Mouse (Mus musculus) hindbrain, embryonic 16.5 days (tissue): ENCODE measurements at regions not wholly inside any gene's neighbourhood (a gene's known extent, or its start where the extent isn't known, plus 50 kb on each side); places are given as distances from the start of the nearest gene placed in this dataset.

Experiments
- ATAC-seq: fragments of 200-750 bp; cut with Nextera tagmentation; 2 replicates; pipeline ENCODE4 v1.8.0; 2017; ENCODE audit warnings: moderate TSS enrichment, moderate library complexity
- H3K27ac ChIP-seq: fragments of 300-500 bp; sonication (generic); 2 replicates; pipeline ENCODE4 v1.5.1; 2014; ENCODE audit warnings: low read depth, mild to moderate bottlenecking, control low read depth, low read length, moderate library complexity
- H3K27me3 ChIP-seq: fragments of 300-500 bp; sonication (generic); replicated peaks from 2 replicates; pipeline ENCODE4 v1.6.1; 2014; ENCODE audit warnings: low read length; ENCODE audit not compliant: control insufficient read depth, insufficient read depth
- H3K36me3 ChIP-seq: fragments of 300-500 bp; sonication (generic); 2 replicates; pipeline ENCODE4 v1.6.1; 2014; ENCODE audit warnings: mild to moderate bottlenecking, low read length, moderate library complexity, mixed read lengths; ENCODE audit not compliant: control insufficient read depth, insufficient read depth
- H3K4me1 ChIP-seq: fragments of 300-500 bp; sonication (generic); 2 replicates; pipeline ENCODE4 v1.6.1; 2014; ENCODE audit warnings: low read depth, low read length; ENCODE audit not compliant: control insufficient read depth, insufficient read depth
- H3K4me2 ChIP-seq: fragments of 300-500 bp; sonication (generic); 2 replicates; pipeline ENCODE4 v1.6.1; 2014; ENCODE audit warnings: mild to moderate bottlenecking, low read length, control low read depth, moderate library complexity
- H3K4me3 ChIP-seq: fragments of 300-500 bp; sonication (generic); 2 replicates; pipeline ENCODE4 v1.5.1; 2014; ENCODE audit warnings: mild to moderate bottlenecking, low read length, control low read depth, moderate library complexity
- H3K9ac ChIP-seq: fragments of 300-500 bp; sonication (generic); 2 replicates; pipeline ENCODE4 v1.6.1; 2014; ENCODE audit warnings: low read depth, mild to moderate bottlenecking, control low read depth, low read length, moderate library complexity
- H3K9me3 ChIP-seq: fragments of 300-500 bp; sonication (generic); 2 replicates; pipeline ENCODE4 v1.6.1; 2014; ENCODE audit warnings: mild to moderate bottlenecking, low read length, moderate library complexity; ENCODE audit not compliant: control insufficient read depth
- WGBS: fragments of 180-500 bp; shearing (Covaris S2); extraction: QIAGEN DNeasy Blood & Tissue Kit; methylation state at CpG from one replicate; pipeline ENCODE4 v1.1.7; 2014; 5-methylcytosine and 5-hydroxymethylcytosine counted together

- no peaks in the 10 kb centered on the region for H3K4me1 ChIP-seq
- H3K4me3 ChIP-seq, result no peak overlapping the region
- H3K4me2 ChIP-seq, result no peak overlapping the region
- no peak overlapping the region for H3K27ac ChIP-seq
- no peaks in the 10 kb centered on the region for H3K9me3 ChIP-seq
- no peaks in the 10 kb centered on the region for H3K36me3 ChIP-seq
- H3K27me3 ChIP-seq, result no peaks in the 10 kb centered on the region
- no peak overlapping the region for H3K9ac ChIP-seq
- WGBS, result 76% methylated on average over 2 of the region's 2 CpGs
- no peak for ATAC-seq
Observed at GRCm38 (mm10) chr10:49847686-49848085, 59.1 kb upstream of the Grik2 start.

GRCm38 (mm10) chr10:49844308-49844707, 55.7 kb upstream of the Grik2 start:
- Histone ChIP-seq H3K36me3 (no peaks in the 10 kb centered on the region), H3K9ac (no peak overlapping the region)

More at GRCm38 (mm10) chr10:49844308-49844707, 55.7 kb upstream of the Grik2 start:
- Histone ChIP-seq H3K27ac (no peak overlapping the region), H3K9me3 (no peaks in the 10 kb centered on the region), H3K4me3 (no peak overlapping the region), H3K27me3 (no peaks in the 10 kb centered on the region), H3K4me1 (no peaks in the 10 kb centered on the region), H3K4me2 (no peak overlapping the region)
- WGBS, result 73% methylated on average over 3 of the region's 3 CpGs
- no peak for ATAC-seq
